Mouse (Mus musculus) spleen, embryonic (tissue): ENCODE results near the gene Prkab1.

ENCODE experiments used
- CTCF ChIA-PET: fragments of 350-600 bp; sonication (Branson Sonifier 250); formaldehyde crosslinking; loops from one replicate; lab custom pipeline; 2022; lab: Charles Lee

Gene Prkab1

GRCm38 (mm10) chr5:115982671-115983373, 41.5 kb downstream of the Prkab1 start:
- CTCF ChIA-PET, result no interaction called here

GRCm38 (mm10) chr5:115980537-115980936, 43.8 kb downstream of the Prkab1 start:
- CTCF ChIA-PET, result no interaction called here

- CTCF ChIA-PET, result interaction anchor here (0.9 kb wide), 1 partner anchor 25 kb away, joined by 5 read pairs; no protein-coding TSS in a partner anchor
These were observed 45.1 kb downstream of the Prkab1 start for GRCm38 (mm10) chr5:115979134-115979696.

- CTCF ChIA-PET, result no interaction called here
These were observed 46.1 kb downstream of the Prkab1 start for GRCm38 (mm10) chr5:115978255-115978654.

GRCm38 (mm10) chr5:115977757-115978156, 46.6 kb downstream of the Prkab1 start:
- CTCF ChIA-PET, result no interaction called here

- CTCF ChIA-PET, result no interaction called here
These were observed 47.0 kb downstream of the Prkab1 start for GRCm38 (mm10) chr5:115977266-115977665.

GRCm38 (mm10) chr5:115976446-115976845, 47.9 kb downstream of the Prkab1 start:
- CTCF ChIA-PET, result no interaction called here

GRCm38 (mm10) chr5:115975672-115976071, 48.6 kb downstream of the Prkab1 start:
- CTCF ChIA-PET, result no interaction called here

- CTCF ChIA-PET, result no interaction called here
These were observed 53.1 kb downstream of the Prkab1 start for GRCm38 (mm10) chr5:115971236-115971635.
